Mouse (Mus musculus): ENCODE data around the gene Trip10.

Gene Trip10

GRCm38 (mm10) chr17:57290001-57290670 is 40.9 kb downstream of the Trip10 start:
- DNase-seq (ENCODE audit: low read depth, low spot score), result peak; percentile 54

GRCm38 (mm10) chr17:57290671-57291055 is 41.4 kb downstream of the Trip10 start:
- DNase-seq (ENCODE audit: low read depth, low spot score), result peak; percentile 51

- DNase-seq (ENCODE audit: low read depth, low spot score), result no peak
Measured at GRCm38 (mm10) chr17:57292302-57292701, 43.0 kb downstream of the Trip10 start.

GRCm38 (mm10) chr17:57292968-57293367 is 43.7 kb downstream of the Trip10 start:
- no peak for DNase-seq (ENCODE audit: low read depth, low spot score)

GRCm38 (mm10) chr17:57295935-57296334 is 46.7 kb downstream of the Trip10 start:
- DNase-seq (ENCODE audit: low read depth, low spot score), result no peak

- DNase-seq (ENCODE audit: low read depth, low spot score), result no peak
Measured at GRCm38 (mm10) chr17:57297040-57297439, 47.8 kb downstream of the Trip10 start.

GRCm38 (mm10) chr17:57305593-57305992 is 56.3 kb downstream of the Trip10 start:
- DNase-seq (ENCODE audit: low read depth, low spot score), result peak; percentile 59

- DNase-seq (ENCODE audit: low read depth, low spot score), result no peak
Measured at GRCm38 (mm10) chr17:57307074-57307473, 57.8 kb downstream of the Trip10 start.

- DNase-seq (ENCODE audit: low read depth, low spot score), result no peak
Measured at GRCm38 (mm10) chr17:57311801-57312200, 62.5 kb downstream of the Trip10 start.

Data from CD4-positive, CD25-positive, alpha-beta regulatory T cell, adult 2 months (primary cell).